ENCODE assay signal across 12 mouse cellular contexts in the genomic region with DNA sequence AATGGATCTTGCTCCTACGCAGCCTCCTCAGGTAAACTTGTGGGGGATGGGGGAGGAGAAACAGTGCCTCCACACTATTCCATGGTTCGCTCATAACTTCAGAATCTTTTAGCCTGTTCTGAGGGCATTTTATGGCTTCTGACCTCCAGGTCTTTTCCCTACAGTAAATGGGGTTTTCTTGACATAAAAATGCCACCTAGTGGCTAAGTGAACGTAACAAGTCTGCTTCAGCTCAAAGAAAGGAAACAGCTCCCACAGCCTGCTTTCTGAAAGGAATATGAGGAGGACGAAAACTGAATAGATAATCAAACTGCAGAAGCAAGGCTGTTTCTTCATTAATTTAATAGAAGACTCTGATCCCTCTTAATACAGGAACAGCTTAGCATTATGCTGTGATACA.
DNase-seq lines count a peak whose midpoint lies in the region; ATAC-seq and TF ChIP-seq lines count a peak whose summit lies in the region.
"Had no signal": no experiment of that assay in that cellular context is flagged by ENCODE, and none has a peak within 500 bp of the region (broad histone marks: within the 10 kb centered on the region; RNA-seq: fewer than 3 reads in every experiment).

No protein-coding gene starts in this region.

- no peak for ATAC-seq in embryonic facial prominence, embryonic 11.5 days (replicated peaks; ENCODE audit: insufficient number of reproducible peaks, low FRiP score, low TSS enrichment, low read depth)
- peak; percentile 46; the same call in 1 of the 2 replicates for ATAC-seq in kidney, embryonic 16.5 days (ENCODE audit: low FRiP score, low TSS enrichment)

- H3K9me3 ChIP-seq in embryonic facial prominence, embryonic 11.5 days (replicated peaks; ENCODE audit: control insufficient read depth, low read length): no peaks in the 10 kb centered on the region
- H3K9me3 ChIP-seq in embryonic facial prominence, embryonic 10.5 days: no peaks in the 10 kb centered on the region
- H3K9me3 ChIP-seq in kidney, embryonic 16.5 days (ENCODE audit: low read length): peaks cover 5% of the 10 kb centered on the region
- H3K9me3 ChIP-seq: limb, embryonic 15.5 days had no signal

- H3K9ac ChIP-seq in embryonic facial prominence, embryonic 11.5 days (replicated peaks; ENCODE audit: low read length): no peak overlapping the region
- no peak overlapping the region for H3K9ac ChIP-seq in kidney, embryonic 16.5 days (replicated peaks; ENCODE audit: low read length)
- H3K9ac ChIP-seq: limb, embryonic 15.5 days had no signal

- peak; percentile 49 for DNase-seq in embryonic facial prominence, embryonic 11.5 days (ENCODE audit: low spot score)
- no peak for DNase-seq in embryonic facial prominence, embryonic 10.5 days (ENCODE audit: low spot score)
- no peak for DNase-seq in kidney, postnatal 10 days
- DNase-seq in 416B (ENCODE audit: low read depth): peak; percentile 40
- peak; percentile 37 for DNase-seq in brain, adult 2 months (ENCODE audit: low read depth, low spot score)
- no peak for DNase-seq in thymus, adult 2 months
- no peak for DNase-seq in frontal cortex, postnatal 10 days (ENCODE audit: low spot score in 2 of 2)
- DNase-seq: cerebellum, adult 9-10 months; kidney, postnatal 25 days; thymus, adult 18-20 months had no signal

- WGBS in embryonic facial prominence, embryonic 11.5 days: 51% methylated on average over 4 of the region's 4 CpGs
- WGBS in embryonic facial prominence, embryonic 10.5 days: 57% methylated on average over 4 of the region's 4 CpGs
- WGBS in kidney, embryonic 16.5 days: 29% methylated on average over 4 of the region's 4 CpGs
- 59% methylated on average over 4 of the region's 4 CpGs for WGBS in thymus, adult 2 months

- H3K4me1 ChIP-seq in embryonic facial prominence, embryonic 11.5 days (ENCODE audit: control insufficient read depth, insufficient read depth, low read length): no peaks in the 10 kb centered on the region
- peaks cover 3% of the 10 kb centered on the region; the same call in 1 of the 2 replicates for H3K4me1 ChIP-seq in embryonic facial prominence, embryonic 10.5 days
- H3K4me1 ChIP-seq in kidney, embryonic 16.5 days (ENCODE audit: insufficient read depth, low read length): no peaks in the 10 kb centered on the region
- no peaks in the 10 kb centered on the region for H3K4me1 ChIP-seq in thymus, adult 2 months (replicated peaks; ENCODE audit: control insufficient read depth, insufficient read depth, low read length)
- H3K4me1 ChIP-seq: limb, embryonic 15.5 days had no signal

- H3K4me3 ChIP-seq in embryonic facial prominence, embryonic 11.5 days (ENCODE audit: low read depth, low read length): no peak overlapping the region
- no peak overlapping the region for H3K4me3 ChIP-seq in embryonic facial prominence, embryonic 10.5 days
- no peak overlapping the region for H3K4me3 ChIP-seq in kidney, embryonic 16.5 days (ENCODE audit: low read length)
- no peak overlapping the region for H3K4me3 ChIP-seq in thymus, adult 2 months (ENCODE audit: control insufficient read depth, insufficient read depth, low read length)
- H3K4me3 ChIP-seq: limb, embryonic 15.5 days had no signal

- H3K27me3 ChIP-seq in embryonic facial prominence, embryonic 11.5 days (ENCODE audit: control insufficient read depth, insufficient read depth, low read length): no peaks in the 10 kb centered on the region
- H3K27me3 ChIP-seq in embryonic facial prominence, embryonic 10.5 days (replicated peaks; ENCODE audit: low read depth, poor library complexity, severe bottlenecking): no peaks in the 10 kb centered on the region
- no peaks in the 10 kb centered on the region for H3K27me3 ChIP-seq in kidney, embryonic 16.5 days (ENCODE audit: insufficient read depth, low read length)
- H3K27me3 ChIP-seq in thymus, adult 2 months (ENCODE audit: control insufficient read depth, insufficient read depth, low read length): no peaks in the 10 kb centered on the region
- H3K27me3 ChIP-seq: limb, embryonic 15.5 days had no signal

- no peak for TF ChIP-seq POLR2A in thymus, adult 2 months (IDR thresholded peaks at IDR 0.05; ENCODE audit: control insufficient read depth, extremely low read depth, insufficient read depth, low read length, poor library complexity)

- H3K27ac ChIP-seq in embryonic facial prominence, embryonic 11.5 days (replicated peaks; ENCODE audit: low read depth, low read length): no peak overlapping the region
- H3K27ac ChIP-seq in embryonic facial prominence, embryonic 10.5 days (replicated peaks): no peak overlapping the region
- H3K27ac ChIP-seq in kidney, embryonic 16.5 days (ENCODE audit: low read length): no peak overlapping the region
- no peak overlapping the region for H3K27ac ChIP-seq in thymus, adult 2 months (ENCODE audit: control insufficient read depth, insufficient read depth, low read length)
- H3K27ac ChIP-seq: limb, embryonic 15.5 days had no signal

- H3K4me2 ChIP-seq in embryonic facial prominence, embryonic 11.5 days (ENCODE audit: low read depth, low read length): no peak overlapping the region
- no peak overlapping the region for H3K4me2 ChIP-seq in kidney, embryonic 16.5 days (replicated peaks; ENCODE audit: low read depth, low read length)
- H3K4me2 ChIP-seq: limb, embryonic 15.5 days had no signal

- H3K36me3 ChIP-seq in embryonic facial prominence, embryonic 11.5 days (replicated peaks; ENCODE audit: control insufficient read depth, insufficient read depth, low read depth, low read length): no peaks in the 10 kb centered on the region
- H3K36me3 ChIP-seq in embryonic facial prominence, embryonic 10.5 days (replicated peaks): no peaks in the 10 kb centered on the region
- no peaks in the 10 kb centered on the region for H3K36me3 ChIP-seq in kidney, embryonic 16.5 days (ENCODE audit: insufficient read depth, low read length)
- no peaks in the 10 kb centered on the region for H3K36me3 ChIP-seq in thymus, adult 2 months (ENCODE audit: control insufficient read depth, insufficient read depth, low read length)
- H3K36me3 ChIP-seq: limb, embryonic 15.5 days had no signal

- no peak for TF ChIP-seq CTCF in thymus, adult 2 months (IDR thresholded peaks at IDR 0.05; ENCODE audit: borderline replicate concordance, control insufficient read depth, extremely low read depth, insufficient read depth, low read length, poor library complexity)

Comparison
In these comparisons a context has a peak if more than half of its experiments do, and no peak if none do; other contexts are left out.
1. DNase-seq: peak in embryonic facial prominence, embryonic 11.5 days (single experiment), 416B (single experiment) and brain, adult 2 months (single experiment); none in embryonic facial prominence, embryonic 10.5 days (single experiment), kidney, postnatal 10 days (single experiment), thymus, adult 2 months (single experiment) and frontal cortex, postnatal 10 days (0 of 2).